Mouse (Mus musculus): ENCODE results near the gene Sbk1. TPM values are rescaled to one million over a fixed set of nuclear protein-coding genes. Genes with fewer than 3 reads are reported as not detected.
"Not testable (repeated sequence)": the region's sequence is repeated elsewhere in the genome, so short reads cannot be mapped to it uniquely, and the experiment has no call there.

The Sbk1 gene
- total RNA-seq, 2 experiments from 2014 or later, result 76.5 to 86.4 TPM

- DNase-seq (ENCODE audit: low spot score), result no peak
- intact Hi-C loops (cut with DNase I), result loop anchor here (5.0 kb wide), 1 partner anchor 203 kb away; no protein-coding TSS in a partner anchor
Measured at GRCm38 (mm10) chr7:126324791-126325190, 52.4 kb downstream of the Sbk1 start.

- intact Hi-C loops (cut with DNase I); DNase-seq (ENCODE audit: low spot score): not testable (repeated sequence)
Measured at GRCm38 (mm10) chr7:126325576-126326273, 53.3 kb downstream of the Sbk1 start.

GRCm38 (mm10) chr7:126328848-126329247, 56.4 kb downstream of the Sbk1 start:
- DNase-seq (ENCODE audit: low spot score); intact Hi-C loops (cut with DNase I): not testable (repeated sequence)

GRCm38 (mm10) chr7:126329907-126330645, 57.7 kb downstream of the Sbk1 start:
- no peak for DNase-seq (ENCODE audit: low spot score)
- intact Hi-C loops (cut with DNase I), result no loop called here

GRCm38 (mm10) chr7:126330693-126331092, 58.3 kb downstream of the Sbk1 start:
- intact Hi-C loops (cut with DNase I), result no loop called here
- DNase-seq (ENCODE audit: low spot score), result no peak

- intact Hi-C loops (cut with DNase I), result no loop called here
- no peak for DNase-seq (ENCODE audit: low spot score)
Measured at GRCm38 (mm10) chr7:126332691-126333090, 60.3 kb downstream of the Sbk1 start.

GRCm38 (mm10) chr7:126335556-126335955, 63.1 kb downstream of the Sbk1 start:
- no peak for DNase-seq (ENCODE audit: low spot score)
- intact Hi-C loops (cut with DNase I), result no loop called here

- no peak for DNase-seq (ENCODE audit: low spot score)
- intact Hi-C loops (cut with DNase I), result no loop called here
Measured at GRCm38 (mm10) chr7:126338906-126339305, 66.5 kb downstream of the Sbk1 start.

GRCm38 (mm10) chr7:126339521-126339971, 67.1 kb downstream of the Sbk1 start:
- no peak for DNase-seq (ENCODE audit: low spot score)
- intact Hi-C loops (cut with DNase I), result no loop called here

GRCm38 (mm10) chr7:126340206-126340618, 67.8 kb downstream of the Sbk1 start:
- intact Hi-C loops (cut with DNase I), result no loop called here
- no peak for DNase-seq (ENCODE audit: low spot score)

GRCm38 (mm10) chr7:126340896-126341295, 68.5 kb downstream of the Sbk1 start:
- no peak for DNase-seq (ENCODE audit: low spot score)
- intact Hi-C loops (cut with DNase I), result no loop called here

Other genes starting within 250 kb of the Sbk1 start
- gene Gsg1l, start 190.2 kb upstream of the Sbk1 start, total RNA-seq (2021), result 10 to 100 TPM; 10.3 to 12.6 TPM
- 10 to 100 TPM; 19.2 to 23.7 TPM for gene Xpo6, start 72.1 kb upstream of the Sbk1 start, total RNA-seq (2021)
- gene Lat, start 97.0 kb downstream of the Sbk1 start, total RNA-seq (2021), result under 1 TPM; 0.67 to 0.91 TPM
- gene Spns1, start 104.8 kb downstream of the Sbk1 start, total RNA-seq (2021), result 10 to 100 TPM; 33.0 to 34.6 TPM
- gene Nfatc2ip, start 124.1 kb downstream of the Sbk1 start, total RNA-seq (2021), result 1 to 10 TPM; 4.5 to 5.4 TPM
- gene Cd19, start 142.3 kb downstream of the Sbk1 start, total RNA-seq (2021), result 1 to 10 TPM in 1 of 2 experiments, under 1 TPM in 1; 0.70 to 1.4 TPM
- 1 to 10 TPM; 4.6 to 4.9 TPM for gene Rabep2, start 156.1 kb downstream of the Sbk1 start, total RNA-seq (2021)
- 1 to 10 TPM in 1 of 2 experiments, under 1 TPM in 1; 0.88 to 1.2 TPM for gene Atp2a1, start 190.5 kb downstream of the Sbk1 start, total RNA-seq (2021)
- gene Sh2b1, start 202.8 kb downstream of the Sbk1 start, total RNA-seq (2021), result 10 to 100 TPM; 40.2 to 43.2 TPM
- gene Tufm, start 214.7 kb downstream of the Sbk1 start, total RNA-seq (2021), result 100 to 1,000 TPM; 326 to 329 TPM
- 10 to 100 TPM; 37.0 to 41.7 TPM for gene Atxn2l, start 230.8 kb downstream of the Sbk1 start, total RNA-seq (2021)